Mouse (Mus musculus): ENCODE results near the gene Rhox4d.
"Not testable (repeated sequence)": the region's sequence is repeated elsewhere in the genome, so short reads cannot be mapped to it uniquely, and the experiment has no call there.

Rhox4d gene

DNA sequence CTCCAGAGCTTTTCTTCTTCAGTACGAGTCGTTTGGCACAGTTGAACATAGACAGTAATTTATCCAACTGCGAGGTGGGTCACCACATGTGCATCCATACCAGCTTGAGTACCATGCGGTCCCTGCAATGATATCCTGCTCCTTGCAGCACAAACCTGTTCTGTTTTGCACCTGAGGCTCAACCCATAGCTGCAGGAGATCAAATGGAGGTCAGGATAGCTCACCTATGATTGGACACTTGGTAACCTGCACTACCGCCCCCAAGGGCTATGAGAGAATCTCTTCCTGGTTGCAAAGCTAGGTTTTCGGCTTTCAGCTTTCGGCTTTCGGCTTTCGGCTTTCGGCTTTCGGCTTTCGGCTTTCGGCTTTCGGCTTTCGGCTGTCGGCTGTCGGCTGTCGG lies at the start of gene Rhox4d:
Gene Rhox4d, plus strand, starts transcription at position 301 of the 400 bp plus-strand sequence.
- not testable (repeated sequence) for DNase-seq (ENCODE audit: low spot score)

GRCm38 (mm10) chrX:37480037-37480436 lies 34.1 kb upstream of the Rhox4d start, which contains the start of gene Rhox4c:
Gene Rhox4c, plus strand, starts transcription at chrX:37480337.
- not testable (repeated sequence) for DNase-seq (ENCODE audit: low spot score)

DNA sequence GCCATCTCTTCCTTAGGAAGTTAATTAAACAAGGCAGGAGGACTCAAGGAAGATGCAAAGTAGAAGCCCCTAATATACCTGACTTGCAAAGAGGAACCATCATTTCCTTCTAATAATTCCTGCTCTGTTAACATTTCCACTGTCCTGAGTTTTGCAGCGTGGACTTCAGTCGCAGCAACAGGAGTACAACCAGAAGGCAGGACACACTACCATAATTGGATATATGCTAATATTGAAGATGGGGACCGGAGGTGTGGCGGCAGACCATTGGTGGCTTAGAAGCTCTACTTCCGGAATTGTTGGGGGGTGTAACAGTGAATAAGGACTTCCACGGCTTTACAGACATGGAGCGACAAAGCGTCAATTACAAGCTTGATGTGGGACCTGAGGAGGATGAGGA lies 16.0 kb downstream of the Rhox4d start, which contains the start of gene Rhox2e:
Gene Rhox2e, plus strand, starts transcription at position 301 of the 400 bp plus-strand sequence.
- DNase-seq (ENCODE audit: low spot score) = not testable (repeated sequence)

DNA sequence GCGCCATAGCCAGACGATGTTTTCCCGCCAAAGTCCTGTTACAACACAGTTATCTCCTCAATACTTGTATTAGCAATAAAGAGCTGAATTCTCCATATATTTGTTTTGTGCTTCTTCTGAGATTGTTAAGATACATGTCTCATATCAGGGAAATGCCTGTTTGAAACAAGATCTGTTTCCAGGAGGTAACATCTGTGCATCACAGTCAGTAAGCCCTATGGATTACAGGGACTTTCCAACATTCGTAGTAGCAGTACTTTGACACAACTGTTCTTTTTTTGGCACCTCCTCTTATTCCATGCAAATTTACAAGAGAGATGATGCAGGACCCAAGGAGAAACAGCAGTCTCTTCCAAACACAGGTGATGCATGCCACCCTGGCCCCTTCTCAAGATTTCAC lies 27.6 kb downstream of the Rhox4d start, which contains the start of gene Rhox3e:
Gene Rhox3e, plus strand, starts transcription at position 301 of the 400 bp plus-strand sequence.
- DNase-seq (ENCODE audit: low spot score) = not testable (repeated sequence)

GRCm38 (mm10) chrX:37557112-37557511 lies 43.0 kb downstream of the Rhox4d start, which contains the start of gene Rhox4e:
Gene Rhox4e, plus strand, starts transcription at chrX:37557412.
- DNase-seq (ENCODE audit: low spot score) = not testable (repeated sequence)
